Mouse (Mus musculus): ENCODE results near the gene Ext2. TPM values are rescaled to one million over a fixed set of nuclear protein-coding genes. Genes with fewer than 3 reads are reported as not detected.

The Ext2 gene
- polyA plus RNA-seq, 1 experiment from 2014 or later: 79.8 TPM

- Histone ChIP-seq H3K27me3 (replicated peaks) (no peaks in the 10 kb centered on the region), H3K9me3 (replicated peaks) (no peaks in the 10 kb centered on the region), H3K36me3 (peaks cover 12% of the 10 kb centered on the region; the same call in 1 of the 2 replicates), H3K4me1 (replicated peaks) (peaks cover 37% of the 10 kb centered on the region), H3K27ac (ENCODE audit: poor library complexity, severe bottlenecking) (no peak overlapping the region), H3K4me3 (no peak overlapping the region), H3K4me2 (no peak overlapping the region), H3K9ac (no peak overlapping the region)
- ATAC-seq (ENCODE audit: insufficient number of reproducible peaks, low FRiP score): no peak
- WGBS: 79% methylated on average over 8 of the region's 8 CpGs
Observed at GRCm38 (mm10) chr2:93737146-93737545, 85.2 kb downstream of the Ext2 start.

- 35% methylated on average over 7 of the region's 7 CpGs for WGBS
- Histone ChIP-seq H3K4me2 (no peak overlapping the region), H3K4me3 (no peak overlapping the region), H3K9ac (no peak overlapping the region), H3K27ac (ENCODE audit: poor library complexity, severe bottlenecking) (no peak overlapping the region), H3K36me3 (peaks cover 24% of the 10 kb centered on the region), H3K9me3 (replicated peaks) (no peaks in the 10 kb centered on the region), H3K27me3 (replicated peaks) (no peaks in the 10 kb centered on the region), H3K4me1 (replicated peaks) (peaks cover 16% of the 10 kb centered on the region)
- no peak for ATAC-seq (ENCODE audit: insufficient number of reproducible peaks, low FRiP score)
Observed at GRCm38 (mm10) chr2:93732658-93733057, 89.7 kb downstream of the Ext2 start.

GRCm38 (mm10) chr2:93729585-93729984 is 92.8 kb downstream of the Ext2 start:
- ATAC-seq (ENCODE audit: insufficient number of reproducible peaks, low FRiP score): no peak
- Histone ChIP-seq H3K4me2 (no peak overlapping the region), H3K9me3 (replicated peaks) (no peaks in the 10 kb centered on the region), H3K27me3 (replicated peaks) (no peaks in the 10 kb centered on the region), H3K27ac (ENCODE audit: poor library complexity, severe bottlenecking) (no peak overlapping the region), H3K4me1 (replicated peaks) (peaks cover 16% of the 10 kb centered on the region), H3K9ac (no peak overlapping the region), H3K36me3 (peaks cover 21% of the 10 kb centered on the region), H3K4me3 (no peak overlapping the region)
- WGBS: 54% methylated on average over 11 of the region's 11 CpGs

- no peaks in the 10 kb centered on the region for H3K4me1 ChIP-seq (replicated peaks)
- H3K9ac ChIP-seq: no peak overlapping the region
- no peak overlapping the region for H3K4me2 ChIP-seq
- WGBS: 87% methylated on average over 2 of the region's 2 CpGs
- H3K27me3 ChIP-seq (replicated peaks): no peaks in the 10 kb centered on the region
- no peak overlapping the region for H3K4me3 ChIP-seq
- no peaks in the 10 kb centered on the region for H3K9me3 ChIP-seq (replicated peaks)
- no peak overlapping the region for H3K27ac ChIP-seq (ENCODE audit: poor library complexity, severe bottlenecking)
- peaks cover 3% of the 10 kb centered on the region for H3K36me3 ChIP-seq
- no peak for ATAC-seq (ENCODE audit: insufficient number of reproducible peaks, low FRiP score)
Observed at GRCm38 (mm10) chr2:93723138-93723744, 99.1 kb downstream of the Ext2 start.

- Histone ChIP-seq H3K4me1 (replicated peaks) (peaks cover 18% of the 10 kb centered on the region), H3K27me3 (replicated peaks) (no peaks in the 10 kb centered on the region)
- no peak for ATAC-seq (ENCODE audit: insufficient number of reproducible peaks, low FRiP score)
Observed at GRCm38 (mm10) chr2:93720956-93721355, 101.4 kb downstream of the Ext2 start.

GRCm38 (mm10) chr2:93719792-93720675 is 102.3 kb downstream of the Ext2 start:
- peaks cover 22% of the 10 kb centered on the region for H3K4me1 ChIP-seq (replicated peaks)
- H3K4me3 ChIP-seq: no peak overlapping the region
- no peaks in the 10 kb centered on the region for H3K9me3 ChIP-seq (replicated peaks)
- no peaks in the 10 kb centered on the region for H3K27me3 ChIP-seq (replicated peaks)
- peaks cover under 1% of the 10 kb centered on the region; the same call in 1 of the 2 replicates for H3K36me3 ChIP-seq
- no peak for ATAC-seq (ENCODE audit: insufficient number of reproducible peaks, low FRiP score)
- 79% methylated on average over 9 of the region's 9 CpGs for WGBS
- H3K9ac ChIP-seq: no peak overlapping the region
- no peak overlapping the region for H3K27ac ChIP-seq (ENCODE audit: poor library complexity, severe bottlenecking)
- H3K4me2 ChIP-seq: no peak overlapping the region

More at GRCm38 (mm10) chr2:93720956-93721355, 101.4 kb downstream of the Ext2 start:
- H3K36me3 ChIP-seq: no peaks in the 10 kb centered on the region; the same call in 1 of the 2 replicates
- H3K4me2 ChIP-seq: no peak overlapping the region
- no peak overlapping the region for H3K4me3 ChIP-seq
- no peaks in the 10 kb centered on the region for H3K9me3 ChIP-seq (replicated peaks)
- 74% methylated on average over 1 of the region's 1 CpGs for WGBS
- H3K27ac ChIP-seq (ENCODE audit: poor library complexity, severe bottlenecking): no peak overlapping the region
- no peak overlapping the region for H3K9ac ChIP-seq

GRCm38 (mm10) chr2:93713267-93713666 is 109.1 kb downstream of the Ext2 start:
- Histone ChIP-seq H3K9ac (no peak overlapping the region), H3K4me1 (replicated peaks) (peaks cover 22% of the 10 kb centered on the region), H3K27me3 (replicated peaks) (no peaks in the 10 kb centered on the region), H3K27ac (ENCODE audit: poor library complexity, severe bottlenecking) (no peak overlapping the region), H3K9me3 (replicated peaks) (no peaks in the 10 kb centered on the region), H3K4me3 (no peak overlapping the region), H3K36me3 (peaks cover 6% of the 10 kb centered on the region; the same call in 1 of the 2 replicates), H3K4me2 (no peak overlapping the region)
- ATAC-seq (ENCODE audit: insufficient number of reproducible peaks, low FRiP score): no peak

GRCm38 (mm10) chr2:93711460-93711859 is 110.9 kb downstream of the Ext2 start:
- Histone ChIP-seq H3K36me3 (peaks cover 12% of the 10 kb centered on the region), H3K4me3 (no peak overlapping the region), H3K27me3 (replicated peaks) (no peaks in the 10 kb centered on the region), H3K4me2 (no peak overlapping the region), H3K9me3 (replicated peaks) (no peaks in the 10 kb centered on the region), H3K4me1 (replicated peaks) (peaks cover 9% of the 10 kb centered on the region), H3K9ac (no peak overlapping the region), H3K27ac (ENCODE audit: poor library complexity, severe bottlenecking) (no peak overlapping the region)
- no peak for ATAC-seq (ENCODE audit: insufficient number of reproducible peaks, low FRiP score)
- WGBS: 66% methylated on average over 3 of the region's 3 CpGs

- Histone ChIP-seq H3K9me3 (replicated peaks) (no peaks in the 10 kb centered on the region), H3K36me3 (peaks cover 12% of the 10 kb centered on the region), H3K27me3 (replicated peaks) (no peaks in the 10 kb centered on the region), H3K9ac (no peak overlapping the region), H3K4me2 (no peak overlapping the region), H3K4me3 (no peak overlapping the region), H3K4me1 (replicated peaks) (no peaks in the 10 kb centered on the region; the same call in 1 of the 2 replicates), H3K27ac (ENCODE audit: poor library complexity, severe bottlenecking) (no peak overlapping the region)
- ATAC-seq (ENCODE audit: insufficient number of reproducible peaks, low FRiP score): no peak
- WGBS: 72% methylated on average over 3 of the region's 3 CpGs
Observed at GRCm38 (mm10) chr2:93709696-93710095, 112.7 kb downstream of the Ext2 start.

- no peak overlapping the region for H3K4me3 ChIP-seq
- H3K9me3 ChIP-seq (replicated peaks): no peaks in the 10 kb centered on the region
- no peak overlapping the region for H3K4me2 ChIP-seq
- no peaks in the 10 kb centered on the region for H3K27me3 ChIP-seq (replicated peaks)
- ATAC-seq (ENCODE audit: insufficient number of reproducible peaks, low FRiP score): no peak
- H3K9ac ChIP-seq: no peak overlapping the region
- WGBS: 97% methylated on average over 6 of the region's 6 CpGs
- H3K27ac ChIP-seq (ENCODE audit: poor library complexity, severe bottlenecking): no peak overlapping the region
- no peaks in the 10 kb centered on the region; the same call in 1 of the 2 replicates for H3K4me1 ChIP-seq (replicated peaks)
- H3K36me3 ChIP-seq: peaks cover 10% of the 10 kb centered on the region; the same call in 1 of the 2 replicates
Observed at GRCm38 (mm10) chr2:93709241-93709640, 113.1 kb downstream of the Ext2 start.

GRCm38 (mm10) chr2:93706825-93707224 is 115.5 kb downstream of the Ext2 start:
- H3K27ac ChIP-seq (ENCODE audit: poor library complexity, severe bottlenecking): no peak overlapping the region
- no peak overlapping the region for H3K4me3 ChIP-seq

More at GRCm38 (mm10) chr2:93706825-93707224, 115.5 kb downstream of the Ext2 start:
- Histone ChIP-seq H3K4me2 (no peak overlapping the region), H3K36me3 (peaks cover 19% of the 10 kb centered on the region), H3K9me3 (replicated peaks) (no peaks in the 10 kb centered on the region), H3K4me1 (replicated peaks) (no peaks in the 10 kb centered on the region; the same call in 1 of the 2 replicates), H3K27me3 (replicated peaks) (no peaks in the 10 kb centered on the region), H3K9ac (no peak overlapping the region)
- WGBS: 89% methylated on average over 3 of the region's 3 CpGs
- ATAC-seq (ENCODE audit: insufficient number of reproducible peaks, low FRiP score): no peak

Data from heart, embryonic 12.5 days (tissue).